Mouse (Mus musculus): ENCODE results near the gene Donson.

Gene Donson

GRCm38 (mm10) chr16:91644901-91645300, 43.7 kb downstream of the Donson start:
- DNase-seq (ENCODE audit: low read depth, low spot score) = no peak

DNA sequence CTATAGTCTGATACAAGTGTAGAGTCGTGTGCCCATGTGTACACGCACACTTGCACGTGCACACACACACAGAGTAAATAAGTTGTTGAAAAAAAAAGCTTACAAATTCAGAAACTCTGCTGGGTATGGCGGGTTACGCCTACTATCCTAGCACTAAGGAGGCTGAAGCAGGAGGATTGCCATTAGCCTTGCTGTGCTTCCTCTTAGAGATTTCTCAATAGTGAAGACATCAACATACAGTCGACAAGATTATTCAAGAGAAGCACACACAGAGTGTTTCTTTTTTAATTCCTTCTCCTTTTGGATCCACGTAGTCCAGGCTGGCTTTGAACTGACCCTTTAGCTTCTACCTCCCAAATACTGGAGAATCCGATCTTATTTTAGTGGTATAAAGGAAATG, 48.4 kb downstream of the Donson start:
- DNase-seq (ENCODE audit: low read depth, low spot score) = no peak

DNA sequence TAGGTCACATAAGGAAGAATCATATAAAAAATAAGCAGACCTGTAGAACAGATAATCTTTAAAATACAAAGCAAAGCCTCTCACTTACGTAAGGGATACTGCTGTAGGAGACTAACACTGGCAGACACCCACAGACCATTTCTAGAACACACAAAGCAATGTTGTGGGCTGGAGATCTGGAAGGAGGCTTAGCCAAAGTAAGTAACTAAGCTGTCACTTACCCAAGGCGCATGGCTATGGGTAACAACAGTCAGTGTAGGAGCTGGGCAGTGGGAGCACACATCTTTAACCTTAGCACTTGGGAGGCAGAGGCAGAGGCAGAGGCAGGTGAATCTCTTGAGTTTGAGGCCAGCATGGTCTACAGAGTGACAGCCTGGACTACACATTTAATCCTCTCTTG, 48.9 kb downstream of the Donson start:
- no peak for DNase-seq (ENCODE audit: low read depth, low spot score)

GRCm38 (mm10) chr16:91639161-91639560, 49.4 kb downstream of the Donson start:
- DNase-seq (ENCODE audit: low read depth, low spot score) = no peak

- no peak for DNase-seq (ENCODE audit: low read depth, low spot score)
Measured at GRCm38 (mm10) chr16:91633641-91634040, 54.9 kb downstream of the Donson start.

DNA sequence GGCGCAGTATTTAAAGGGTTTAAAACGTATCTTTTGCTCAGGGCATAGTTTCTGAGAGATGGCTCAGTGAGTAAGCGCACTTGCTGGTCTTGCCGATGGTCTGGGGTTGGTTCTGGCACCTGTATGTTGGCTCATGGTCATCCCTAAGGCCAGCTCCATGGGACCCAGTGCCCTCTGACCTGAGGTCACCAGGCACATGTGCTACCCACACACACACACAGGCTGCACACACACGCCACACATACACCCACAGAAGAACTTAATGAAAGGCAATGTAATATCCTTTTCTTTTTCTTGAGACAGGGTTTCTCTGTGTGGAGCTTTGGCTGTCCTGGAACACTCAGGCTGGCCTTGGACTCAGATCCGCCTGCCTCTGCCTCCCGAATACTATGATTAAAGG, 55.6 kb downstream of the Donson start:
- DNase-seq (ENCODE audit: low read depth, low spot score) = no peak

DNA sequence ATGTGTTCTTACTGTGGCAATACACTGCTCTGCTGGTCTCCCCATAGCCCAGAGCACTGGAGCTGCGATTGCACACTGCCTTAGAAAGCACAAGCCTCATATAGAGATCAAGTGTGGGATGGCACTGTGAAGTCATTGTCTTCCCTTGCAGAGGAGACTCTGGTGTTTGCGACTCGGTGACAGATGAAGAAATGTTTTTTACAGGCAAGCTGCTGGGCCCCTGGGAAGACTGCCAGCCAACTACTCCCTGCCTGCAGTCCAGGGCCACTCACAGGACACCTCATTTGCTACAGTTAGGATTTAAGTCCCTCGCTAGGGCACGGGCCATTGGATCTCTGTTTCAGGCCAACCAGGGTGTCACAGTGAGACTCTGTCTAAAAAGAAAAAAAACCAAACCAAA, 56.1 kb downstream of the Donson start:
- DNase-seq (ENCODE audit: low read depth, low spot score) = no peak

DNA sequence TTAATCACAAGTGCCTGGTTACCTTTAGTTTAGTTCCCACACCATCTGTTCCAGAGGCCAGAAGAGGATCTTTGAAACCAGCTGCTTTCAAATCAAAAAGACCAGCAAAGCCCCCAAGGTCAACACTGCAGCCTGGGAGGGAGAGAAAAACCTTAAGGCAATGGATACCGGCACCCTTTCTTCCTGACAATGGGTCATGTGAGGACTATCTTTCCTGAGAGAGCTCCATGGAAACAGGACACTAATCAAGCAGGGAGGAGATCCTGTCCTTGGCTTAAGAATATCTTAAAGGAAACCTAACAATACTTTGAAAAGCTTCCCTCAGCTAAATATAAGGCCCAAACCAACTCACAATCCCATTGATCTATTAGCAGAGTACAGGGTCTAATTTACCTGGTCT, 58.0 kb downstream of the Donson start:
- DNase-seq (ENCODE audit: low read depth, low spot score) = peak; percentile 24

DNA sequence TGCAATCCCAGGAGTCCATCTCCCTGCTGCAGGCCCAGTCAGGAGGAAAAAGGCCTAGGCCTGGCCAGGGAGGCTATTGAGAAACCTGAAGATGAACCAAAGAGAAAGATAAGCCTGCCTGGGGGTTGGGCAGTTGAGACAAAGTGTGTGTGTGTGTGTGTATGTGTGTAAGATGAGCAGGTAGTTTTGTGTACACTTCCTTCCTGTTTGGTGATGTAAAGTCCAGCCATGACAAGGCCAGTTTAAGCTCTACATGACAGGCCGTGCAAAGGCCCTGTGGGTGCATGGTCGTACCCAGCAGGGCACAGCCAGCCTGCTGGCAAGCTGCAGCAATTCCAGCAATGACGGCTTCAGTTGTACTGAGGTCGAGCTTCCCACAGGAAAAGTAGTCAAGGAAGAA, 58.8 kb downstream of the Donson start:
- no peak for DNase-seq (ENCODE audit: low read depth, low spot score)

- DNase-seq (ENCODE audit: low read depth, low spot score) = no peak
Measured at GRCm38 (mm10) chr16:91628673-91629072, 59.9 kb downstream of the Donson start.

DNA sequence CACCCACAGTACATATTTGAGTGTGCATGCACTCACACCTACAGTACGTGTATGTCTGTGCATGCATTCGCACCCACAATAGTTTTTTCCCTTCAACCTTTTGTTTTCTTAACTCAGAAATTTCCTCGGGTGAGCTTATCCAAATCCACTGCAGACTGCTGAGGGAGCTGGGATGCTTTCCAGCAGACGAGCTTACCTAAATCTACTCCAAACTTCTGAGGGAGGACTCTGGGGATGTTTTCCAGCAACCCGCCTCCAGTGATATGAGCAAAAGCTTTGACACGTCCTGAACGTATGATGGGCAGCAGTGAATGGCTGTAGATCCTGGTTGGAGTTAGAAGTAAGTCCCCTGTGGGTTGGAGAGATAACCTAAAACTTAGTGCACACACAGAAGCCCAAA, 60.7 kb downstream of the Donson start:
- no peak for DNase-seq (ENCODE audit: low read depth, low spot score)
